Mouse (Mus musculus) CD4-positive, CD25-positive, alpha-beta regulatory T cell, adult 4 months (primary cell): ENCODE measurements around the gene Tspan18. TPM values are rescaled to one million over a fixed set of nuclear protein-coding genes. Genes with fewer than 3 reads are reported as not detected.

Source experiments
- ATAC-seq: one replicate; pipeline ENCODE4 v1.8.0; 2017
- polyA plus RNA-seq, 2 experiments: library from polyadenylated mRNA; unstranded; fragments of 100-300 nt; shearing (Covaris generic); gene quantifications; one replicate each; pipeline ENCODE4 v1.2.1; 2017

The Tspan18 gene
- polyA plus RNA-seq, 2 experiments from 2014 or later: 0.08 TPM; not detected in 1

DNA sequence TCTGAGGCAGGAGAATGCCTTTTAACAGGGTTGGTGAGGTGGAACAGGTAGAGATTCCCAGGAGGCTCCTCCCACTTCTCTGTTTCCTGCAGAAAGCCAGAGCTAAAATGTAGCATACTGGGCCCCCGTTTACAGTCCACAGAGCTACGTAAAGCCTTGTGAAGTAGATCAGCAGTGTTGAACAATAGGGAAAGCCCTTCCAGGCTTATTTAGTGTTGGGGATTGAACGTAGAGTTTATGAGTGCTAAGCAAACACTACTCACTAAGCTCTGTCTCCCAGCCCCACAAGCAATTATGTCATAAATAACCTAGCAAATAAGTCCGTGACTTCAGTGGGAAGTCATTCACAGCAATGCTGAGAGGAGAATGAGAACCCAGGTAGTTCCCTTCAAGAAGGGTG, 76.7 kb downstream of the Tspan18 start:
- ATAC-seq: no peak

DNA sequence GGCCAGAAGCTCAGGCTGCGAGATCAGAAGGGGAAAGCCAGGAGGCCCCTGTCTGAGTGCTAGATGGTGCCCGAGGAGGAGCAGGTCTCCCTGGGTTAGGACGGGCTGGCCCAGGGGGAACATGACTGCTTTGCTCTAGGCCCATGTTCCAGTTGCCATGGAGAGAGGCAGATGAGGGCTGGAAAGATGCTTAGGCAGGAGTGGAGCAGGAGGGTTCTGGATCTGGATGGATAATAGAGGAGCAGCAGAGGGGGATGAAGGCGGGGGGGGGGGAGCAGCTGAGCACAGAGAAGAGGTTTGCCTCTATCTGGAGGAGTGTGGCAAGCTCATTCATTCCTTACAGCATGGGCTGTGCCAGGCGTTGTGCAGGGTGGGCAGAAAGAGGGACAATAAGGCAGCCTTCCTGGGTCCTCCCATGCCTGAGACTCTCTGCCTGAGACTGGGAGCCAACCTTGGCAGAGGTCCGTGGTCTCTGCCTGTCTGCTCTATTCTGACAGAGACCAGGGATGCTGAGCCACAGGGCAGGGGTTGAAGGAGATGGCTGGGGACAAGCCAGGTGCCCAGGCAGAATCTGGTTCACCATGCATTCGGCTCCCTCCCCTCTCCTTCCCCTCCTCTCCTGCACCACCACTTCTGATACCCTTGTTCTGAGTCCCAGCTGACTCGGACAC, 77.4 kb downstream of the Tspan18 start:
- no peak for ATAC-seq

DNA sequence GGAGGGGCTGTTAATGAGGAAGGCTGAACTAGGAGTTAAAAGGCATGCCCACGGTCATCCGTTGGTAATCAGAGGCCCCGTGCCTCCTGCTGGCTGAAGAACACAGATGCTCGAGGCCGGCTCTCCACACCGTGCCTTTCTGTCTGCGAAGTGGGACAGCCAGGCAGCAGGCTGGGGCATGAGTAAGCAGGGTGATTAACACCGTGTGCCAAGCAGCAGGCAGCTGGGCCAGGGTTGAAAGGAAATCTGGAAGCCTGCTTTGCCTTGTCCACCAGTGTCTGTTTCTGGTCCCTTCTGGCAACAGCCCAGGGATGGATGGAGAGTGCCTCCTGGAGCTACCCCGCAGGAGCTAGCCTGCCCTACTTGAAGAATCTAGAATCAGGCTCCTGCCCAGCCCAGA, 81.9 kb downstream of the Tspan18 start:
- no peak for ATAC-seq

DNA sequence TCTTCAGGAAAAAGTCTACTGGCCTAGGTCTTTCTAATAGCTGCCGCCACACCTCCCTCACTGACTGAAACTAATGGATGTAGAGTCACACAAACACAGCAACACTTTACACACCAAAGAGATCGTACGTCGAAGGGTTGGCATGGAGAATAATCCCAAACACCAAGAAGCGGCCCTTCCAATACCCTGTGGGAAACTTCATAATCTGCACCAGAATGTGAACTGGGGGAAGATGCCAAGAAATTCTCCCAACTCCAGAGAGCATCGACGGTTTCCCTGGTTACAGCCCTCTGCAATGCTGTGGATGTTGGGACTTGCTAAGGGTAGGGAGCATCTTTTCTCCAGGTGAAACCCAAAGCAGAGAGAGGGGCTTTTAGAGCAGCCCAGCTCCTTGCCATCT, 83.7 kb downstream of the Tspan18 start:
- ATAC-seq: no peak

DNA sequence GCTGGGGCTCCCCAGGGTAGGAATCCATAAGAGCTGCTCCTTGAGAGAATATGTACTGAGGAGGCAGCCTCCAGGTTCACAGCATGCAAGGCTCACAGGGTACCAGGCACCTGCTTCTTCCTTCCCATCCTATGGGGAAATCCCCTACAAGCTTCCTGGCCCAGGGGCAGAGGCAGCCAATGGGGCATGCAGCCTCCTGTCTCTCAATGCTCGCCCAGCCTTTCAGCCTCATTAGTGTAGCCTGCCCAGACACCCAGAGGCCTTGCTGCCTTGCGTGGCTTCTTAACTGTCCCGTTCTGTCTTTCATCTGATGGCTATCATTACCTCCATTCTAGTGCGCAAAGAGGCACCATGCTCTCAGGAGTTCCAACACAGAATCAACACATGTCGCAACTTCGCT, 85.2 kb downstream of the Tspan18 start:
- no peak for ATAC-seq

DNA sequence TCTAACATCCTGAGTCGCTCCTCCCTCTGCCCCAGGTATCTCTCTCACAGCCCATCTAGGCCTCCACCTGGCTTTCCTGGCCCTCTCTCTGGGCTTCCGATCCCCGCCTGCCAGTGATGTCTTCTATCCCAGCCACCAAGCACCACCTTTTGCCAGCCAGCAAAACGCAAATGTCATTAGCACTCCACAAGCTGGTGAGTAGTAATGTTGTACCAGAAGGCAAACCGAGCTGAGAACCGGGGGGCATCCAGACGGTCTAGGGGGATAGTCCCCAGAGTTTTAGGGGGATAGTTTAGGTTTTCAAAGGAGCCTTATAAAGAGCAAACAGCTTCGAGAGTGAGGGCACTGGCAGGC, 90.2 kb downstream of the Tspan18 start:
- no peak for ATAC-seq

DNA sequence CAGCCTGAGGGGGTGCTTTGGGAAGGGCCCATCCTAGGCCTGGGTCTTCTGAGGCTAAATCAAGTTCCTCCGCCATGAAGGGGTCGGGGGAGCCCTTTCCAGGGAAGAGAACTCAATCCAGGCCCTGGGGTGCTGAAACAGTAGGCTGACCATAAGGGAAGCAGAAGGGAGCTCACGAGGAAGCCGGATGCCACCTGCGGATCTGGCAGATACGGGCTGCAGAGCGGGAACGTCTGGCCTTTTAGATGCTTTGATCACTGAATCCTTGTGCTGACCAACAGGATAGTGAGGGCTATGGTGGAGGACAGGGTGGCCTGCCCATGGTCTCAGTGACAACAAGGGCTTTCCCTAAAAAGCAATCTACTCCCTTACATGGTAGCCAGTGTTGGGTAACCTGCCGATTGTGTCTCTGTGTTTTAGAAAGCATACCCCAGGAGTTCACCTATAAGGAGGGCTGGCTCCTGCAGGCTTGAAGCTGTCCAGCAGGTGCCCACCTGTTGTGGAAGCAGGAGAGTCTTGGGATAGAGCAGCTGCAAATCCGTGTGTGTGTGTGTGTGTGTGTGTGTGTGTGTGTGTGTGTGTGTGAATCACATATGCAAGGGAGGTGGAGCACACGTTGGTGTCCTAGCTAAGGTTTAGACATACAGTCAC, 90.7 kb downstream of the Tspan18 start:
- no peak for ATAC-seq

DNA sequence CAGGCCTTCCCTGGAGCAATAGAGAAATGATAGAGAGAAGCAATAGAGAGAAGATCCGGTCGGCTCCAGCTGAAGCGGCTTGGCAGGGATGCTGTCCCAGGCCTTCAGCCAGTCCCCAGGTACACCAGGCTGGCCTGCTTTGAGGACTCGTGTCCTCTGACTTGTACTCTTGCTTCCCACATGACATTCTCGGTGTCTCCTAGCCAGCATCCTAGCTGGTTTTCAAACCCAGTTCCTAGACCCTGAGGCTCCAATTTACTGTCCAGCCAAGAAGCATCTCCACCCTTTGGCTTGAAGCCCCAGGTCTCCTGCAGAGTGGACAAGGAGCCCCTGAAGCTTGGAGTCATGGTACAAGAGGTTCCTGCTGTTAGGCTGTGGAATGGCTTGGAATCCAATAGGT, 92.1 kb downstream of the Tspan18 start:
- no peak for ATAC-seq

DNA sequence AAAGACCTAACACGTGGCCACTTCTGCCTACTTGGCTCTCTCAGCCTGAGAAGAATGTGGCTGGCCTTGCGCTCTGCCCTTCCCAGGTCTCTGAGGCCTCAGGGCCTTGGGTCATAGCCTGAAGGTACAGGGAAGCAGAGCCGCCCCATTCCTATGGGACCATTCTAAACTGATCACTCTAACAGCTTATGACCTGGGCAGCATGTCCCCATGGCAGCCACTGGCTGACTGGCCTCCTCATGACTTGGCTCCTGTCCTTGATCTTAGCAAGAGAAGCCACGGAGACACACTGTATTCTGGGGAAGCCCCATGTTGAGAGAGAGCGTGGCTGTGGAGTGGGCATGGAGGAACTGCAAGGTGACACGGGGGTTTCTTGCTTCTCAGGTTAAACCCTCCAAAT, 95.4 kb downstream of the Tspan18 start:
- no peak for ATAC-seq

DNA sequence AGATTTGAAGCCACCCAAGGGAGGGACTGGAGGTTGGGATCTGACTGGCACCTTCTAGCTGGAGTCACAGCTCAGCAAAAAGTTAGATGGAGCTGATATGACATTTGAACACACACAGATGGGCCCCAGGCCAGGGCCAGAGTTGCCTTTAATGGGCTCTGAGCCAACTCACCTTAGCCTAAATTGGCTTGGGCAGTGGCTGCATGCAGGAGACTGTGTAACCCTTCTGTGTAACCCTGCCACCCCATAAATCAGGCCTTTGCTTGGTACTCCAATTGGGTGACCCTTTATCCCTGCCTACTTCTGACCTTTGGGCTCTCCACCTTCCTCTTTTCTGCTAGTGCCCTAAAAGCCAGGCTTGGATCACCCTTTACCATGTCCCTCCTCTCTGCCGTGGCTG, 97.2 kb downstream of the Tspan18 start:
- ATAC-seq: no peak

DNA sequence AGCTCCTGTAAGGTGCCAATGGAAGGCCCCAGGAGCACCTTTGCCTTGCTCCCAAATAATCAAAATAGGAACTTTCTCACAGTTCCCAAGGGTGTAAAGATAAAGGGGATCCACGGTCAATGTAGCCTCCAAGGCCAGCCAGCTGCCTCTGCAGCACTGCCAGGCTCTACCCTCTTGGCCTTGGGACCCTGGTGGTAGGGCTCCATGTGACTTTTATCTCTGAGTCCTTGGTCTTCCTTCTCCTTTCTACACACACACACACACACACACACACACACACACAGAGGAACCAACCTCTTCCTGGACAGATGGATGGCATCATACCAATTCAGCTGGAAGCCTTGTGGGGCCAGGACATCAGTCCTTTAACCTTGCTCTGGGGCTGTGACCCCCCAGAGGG, 102.2 kb downstream of the Tspan18 start:
- no peak for ATAC-seq

DNA sequence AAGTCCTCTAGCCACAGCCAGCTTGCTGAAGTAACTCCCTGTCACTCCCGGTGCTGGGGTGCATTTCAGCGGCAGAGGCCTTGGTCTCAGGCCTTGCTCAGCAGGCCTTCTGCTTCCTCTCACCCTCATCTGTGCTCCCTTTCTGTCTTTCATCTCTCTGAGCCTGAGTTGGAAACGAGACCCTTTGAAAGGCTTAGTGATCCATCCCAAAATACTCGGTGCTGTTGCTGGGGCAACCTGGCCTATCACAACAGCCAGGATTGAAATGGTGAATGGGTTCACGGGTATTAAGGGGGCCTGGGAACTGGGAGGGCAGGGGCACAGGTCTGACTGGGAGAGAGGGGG, 105.9 kb downstream of the Tspan18 start:
- ATAC-seq: no peak

DNA sequence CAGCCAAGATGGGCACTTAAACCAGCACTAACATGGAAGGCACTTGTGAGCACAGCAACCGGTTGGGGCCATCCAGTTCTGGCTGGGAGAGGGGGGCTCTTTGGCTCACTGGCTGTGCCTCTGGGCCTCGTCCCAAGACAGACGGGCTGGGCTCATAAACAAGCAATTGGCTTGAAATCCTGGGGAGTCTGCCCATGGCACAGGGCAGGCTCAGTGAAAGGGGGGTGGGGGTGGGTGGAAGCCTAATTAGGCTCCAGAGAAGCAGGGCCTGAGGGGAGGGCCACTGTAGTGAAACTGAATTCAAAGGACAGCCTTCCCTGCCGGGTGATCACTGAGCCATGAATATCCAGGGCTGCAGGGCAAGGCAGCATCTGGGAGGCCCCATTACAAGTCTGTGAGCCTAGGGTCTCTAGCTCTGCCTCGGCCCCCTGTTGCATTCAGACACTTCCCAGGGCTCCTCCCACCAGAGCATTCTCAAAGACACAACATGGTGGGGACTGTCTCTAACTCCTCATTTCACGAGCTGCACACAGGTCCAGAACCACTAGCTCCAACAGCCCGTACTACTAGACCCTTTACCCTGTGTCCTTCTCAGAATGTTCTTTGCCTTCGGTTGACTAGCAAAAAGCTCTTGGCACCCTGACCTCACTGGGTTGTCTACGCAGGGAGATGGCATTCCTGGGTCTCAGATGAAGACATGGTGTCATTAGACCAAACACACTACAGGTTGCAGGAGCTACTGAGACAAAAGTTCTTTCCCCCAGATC, 106.4 kb downstream of the Tspan18 start:
- no peak for ATAC-seq

DNA sequence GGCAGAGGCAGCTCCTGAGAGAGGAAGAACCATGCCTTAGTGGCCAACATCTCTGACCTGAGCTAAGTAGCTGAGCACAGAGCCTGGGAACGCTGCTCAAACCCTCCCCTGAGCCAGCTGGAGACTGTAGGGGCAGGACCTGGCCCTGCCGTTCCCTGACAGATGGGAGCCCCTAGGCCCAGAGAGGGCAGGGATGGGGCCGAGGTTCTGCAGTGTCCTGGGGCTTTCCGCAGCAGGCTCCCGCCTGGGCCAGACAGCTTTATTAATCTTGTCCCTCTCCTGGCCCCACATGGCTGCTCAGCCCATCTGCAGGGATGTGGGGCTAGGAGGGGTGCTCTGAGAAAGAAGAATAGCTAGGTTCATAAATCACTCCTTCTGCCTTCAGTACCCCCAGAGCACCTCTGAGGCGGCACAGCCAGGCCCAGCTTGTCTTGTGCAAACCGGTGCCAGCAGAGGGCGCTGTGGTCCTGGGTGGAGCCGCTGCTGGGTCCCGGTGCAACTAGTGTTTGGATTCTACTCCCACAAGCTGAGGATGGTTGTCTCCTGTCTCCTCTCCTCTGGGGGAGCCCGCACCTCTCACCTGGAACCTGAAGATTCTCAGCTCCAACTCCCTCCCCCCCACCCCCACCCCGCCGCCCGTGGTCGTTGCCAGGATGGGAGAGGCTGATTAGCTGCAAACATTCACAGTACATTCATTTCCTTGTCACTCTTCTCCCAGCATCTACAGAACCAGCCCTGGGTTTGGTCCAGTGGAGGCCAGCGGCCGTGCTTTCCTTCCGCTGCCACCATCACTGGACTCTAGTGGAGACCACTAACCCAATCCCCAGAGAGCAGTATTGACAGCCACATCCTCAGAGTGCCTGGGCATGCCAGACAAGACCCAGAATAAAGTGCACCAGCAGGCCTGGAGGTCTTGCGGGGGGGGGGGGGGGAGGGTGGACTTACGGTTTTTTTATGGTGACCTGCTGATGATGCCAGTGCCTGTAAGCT, 107.4 kb downstream of the Tspan18 start:
- ATAC-seq: no peak

DNA sequence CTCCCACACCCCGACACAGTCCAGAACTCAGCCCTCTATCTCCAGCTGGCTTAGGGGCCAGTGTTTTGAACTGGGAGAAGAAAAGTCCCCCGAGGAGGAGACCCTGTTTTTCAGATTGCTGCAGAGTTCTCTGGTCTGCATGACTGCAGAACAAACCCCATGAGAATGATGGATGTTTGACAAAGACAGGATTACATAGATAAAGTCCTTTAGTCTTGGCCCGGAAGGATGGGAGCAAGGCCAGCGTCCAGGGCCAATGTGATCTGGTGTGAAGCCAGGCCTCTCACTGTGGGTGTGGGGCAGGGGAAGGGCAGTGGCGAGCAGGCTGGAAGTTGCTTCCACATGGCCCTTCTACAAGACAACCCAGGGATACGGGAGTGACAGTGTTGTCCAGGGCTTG, 110.8 kb downstream of the Tspan18 start:
- ATAC-seq: no peak

DNA sequence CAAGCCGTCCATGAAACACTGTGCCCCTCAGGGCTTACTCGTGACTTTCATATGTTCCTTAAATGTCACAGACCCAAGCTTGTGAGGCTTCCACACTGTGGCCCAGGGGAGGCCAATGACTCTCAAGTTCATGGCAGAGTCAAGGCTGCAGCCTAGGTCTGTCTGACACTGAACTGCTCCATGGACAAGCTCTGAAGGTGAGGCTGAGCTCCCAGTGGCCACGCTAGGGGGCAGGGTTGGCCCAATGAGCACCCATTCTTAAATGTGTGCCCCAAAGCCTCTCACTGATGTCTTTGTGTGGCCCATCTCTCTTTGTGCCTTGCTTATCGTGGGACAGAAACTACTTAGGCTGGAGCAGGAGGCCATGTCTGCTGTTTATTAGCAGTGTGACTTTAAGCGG, 113.9 kb downstream of the Tspan18 start:
- ATAC-seq: no peak

DNA sequence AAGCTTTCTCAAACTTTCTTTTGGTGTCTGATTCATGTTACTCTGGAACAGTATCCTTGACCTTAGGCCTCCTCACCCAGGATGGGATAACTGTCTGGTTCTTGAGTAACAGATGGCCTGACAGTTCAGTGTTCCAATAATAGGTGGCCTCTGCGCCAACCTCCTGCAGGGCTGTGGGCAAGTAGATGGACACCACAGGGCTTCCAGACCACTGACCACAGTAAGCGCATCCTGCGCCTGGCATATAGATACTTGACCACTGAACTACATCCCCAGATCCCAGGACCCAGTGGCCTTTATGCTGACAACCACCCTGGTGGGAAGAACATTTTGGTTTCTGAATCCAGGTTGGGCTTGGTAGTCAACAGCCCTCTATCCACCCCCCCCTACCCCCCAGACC, 114.7 kb downstream of the Tspan18 start:
- ATAC-seq: no peak

DNA sequence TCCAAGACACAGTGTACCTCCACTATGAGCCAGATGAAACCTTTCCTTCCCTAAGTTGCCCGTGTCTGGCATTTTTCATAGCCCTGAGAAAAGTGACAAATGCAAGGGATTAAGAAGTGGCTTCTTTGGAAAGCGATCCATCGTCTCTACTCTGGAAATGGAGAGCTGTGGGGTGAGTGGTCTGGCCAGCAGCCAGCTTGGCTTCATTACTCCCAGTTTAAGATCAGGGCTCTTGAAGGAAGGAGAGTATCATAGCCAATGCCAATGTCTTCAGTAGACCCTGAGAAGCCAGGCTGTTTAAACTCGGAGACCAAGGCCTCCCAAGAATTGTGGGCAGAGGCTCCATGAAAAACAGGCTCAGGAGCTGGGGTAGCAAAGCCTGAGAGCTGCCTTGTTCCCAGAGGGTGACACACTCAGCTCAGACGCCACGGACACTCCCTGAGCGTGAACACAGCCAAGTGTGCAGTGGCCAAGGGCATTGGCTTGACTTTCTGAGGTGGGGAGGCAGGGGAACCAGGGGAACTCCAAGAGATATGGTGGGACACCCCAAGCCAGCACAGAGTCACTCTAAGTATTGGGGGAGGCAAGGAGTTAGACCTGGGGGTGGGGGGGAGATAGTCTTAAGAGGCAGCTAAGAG, 115.8 kb downstream of the Tspan18 start:
- no peak for ATAC-seq

DNA sequence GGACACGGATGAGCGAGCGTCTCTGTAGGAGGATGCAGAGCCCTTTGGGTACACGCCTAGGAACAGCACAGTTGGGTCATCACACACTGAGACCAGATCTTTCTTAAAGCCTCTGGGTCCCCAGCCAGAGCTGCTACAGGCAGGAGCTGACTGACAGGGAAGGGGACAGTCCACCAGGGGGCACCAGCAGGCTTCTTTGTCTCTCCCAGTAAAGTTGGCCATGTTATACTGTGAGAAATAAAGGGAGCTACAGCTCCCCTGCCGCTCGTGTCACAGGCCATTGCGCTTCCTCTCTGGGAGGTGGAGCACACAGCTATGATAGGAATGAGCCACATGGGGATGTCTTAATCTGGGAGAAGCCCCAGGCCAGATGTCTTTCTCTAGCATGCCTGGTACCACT, 117.3 kb downstream of the Tspan18 start:
- peak; percentile 66 for ATAC-seq

DNA sequence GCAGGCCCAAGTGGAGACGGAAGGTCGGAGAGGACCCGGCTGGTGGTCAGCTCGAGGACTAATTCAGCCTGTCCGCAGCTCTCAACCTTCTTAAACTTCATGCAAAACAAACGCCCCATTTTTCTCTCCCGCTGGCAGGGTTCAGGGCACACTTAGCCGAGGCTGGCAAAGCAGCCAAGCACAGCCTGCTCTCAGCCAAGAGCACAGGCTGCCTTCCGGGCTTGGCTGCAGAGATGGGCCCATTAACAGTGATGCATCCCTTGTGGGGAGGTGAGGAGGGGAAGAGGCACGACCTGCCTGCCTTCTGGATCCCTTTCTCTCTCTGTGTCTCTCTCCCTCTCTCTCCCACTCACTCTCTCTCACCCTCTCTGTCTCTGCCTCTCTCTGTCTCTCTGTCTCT, 118.5 kb downstream of the Tspan18 start:
- ATAC-seq: no peak

DNA sequence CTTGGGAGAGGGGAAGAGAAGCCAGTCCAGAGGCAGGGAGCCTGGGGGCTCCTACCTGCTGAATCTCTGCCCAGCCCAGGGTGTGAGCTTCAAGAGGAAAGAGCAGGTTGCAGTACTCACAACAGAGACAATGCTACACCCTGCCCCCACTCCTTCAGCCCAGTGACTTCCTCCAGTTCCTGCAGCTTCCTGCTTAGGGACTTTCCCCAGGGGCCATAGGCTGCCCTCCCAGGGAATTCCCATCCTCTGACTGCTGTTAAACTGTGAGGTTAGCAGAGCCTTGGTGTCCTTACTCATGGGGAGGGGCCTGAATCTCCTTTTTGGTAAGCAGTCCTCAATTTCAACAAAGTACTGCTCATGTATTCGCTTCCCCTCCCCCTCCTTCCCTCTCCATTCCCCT, 120.1 kb downstream of the Tspan18 start:
- peak; percentile 86 for ATAC-seq

DNA sequence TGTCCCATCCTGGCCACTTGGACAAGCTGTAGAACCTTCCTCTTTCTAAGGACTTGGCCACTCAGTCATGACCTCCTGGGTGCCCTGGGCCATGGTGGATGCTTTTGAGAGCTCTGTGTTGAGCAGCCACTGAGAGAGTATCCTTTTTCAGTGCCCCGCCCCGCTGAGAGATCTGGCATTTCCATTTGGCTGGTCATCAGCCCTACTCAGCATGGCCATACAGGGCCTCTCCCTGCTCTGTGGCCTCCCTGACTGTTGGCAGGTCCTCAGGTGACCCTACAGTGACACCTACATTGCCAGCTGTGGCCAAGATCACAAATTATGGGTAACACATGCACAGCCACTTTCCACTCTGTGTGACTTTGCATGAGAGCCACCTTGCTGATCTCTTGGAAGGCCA, 121.4 kb downstream of the Tspan18 start:
- ATAC-seq: no peak

DNA sequence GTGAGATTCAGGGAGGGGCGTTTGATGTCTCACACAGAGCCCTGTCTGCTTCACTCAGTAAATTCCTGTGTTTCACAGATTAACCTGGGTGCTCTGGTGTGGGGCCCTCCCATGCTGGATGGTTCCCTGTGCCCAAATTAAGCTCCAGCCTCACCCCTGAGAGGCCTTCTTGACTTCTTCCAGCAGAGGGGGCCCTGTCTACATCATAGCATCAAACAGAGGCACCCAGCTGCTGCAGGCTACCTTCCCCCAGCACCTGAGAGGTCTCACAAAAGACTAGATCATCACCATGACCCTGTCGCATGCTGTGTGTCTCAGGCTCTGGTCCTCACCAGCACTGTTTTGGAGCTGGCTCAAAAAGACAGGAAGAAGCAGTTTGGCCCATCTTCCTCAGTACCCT, 121.9 kb downstream of the Tspan18 start:
- ATAC-seq: no peak
